ENCODE assay signal across 8 mouse cellular contexts in the genomic region with DNA sequence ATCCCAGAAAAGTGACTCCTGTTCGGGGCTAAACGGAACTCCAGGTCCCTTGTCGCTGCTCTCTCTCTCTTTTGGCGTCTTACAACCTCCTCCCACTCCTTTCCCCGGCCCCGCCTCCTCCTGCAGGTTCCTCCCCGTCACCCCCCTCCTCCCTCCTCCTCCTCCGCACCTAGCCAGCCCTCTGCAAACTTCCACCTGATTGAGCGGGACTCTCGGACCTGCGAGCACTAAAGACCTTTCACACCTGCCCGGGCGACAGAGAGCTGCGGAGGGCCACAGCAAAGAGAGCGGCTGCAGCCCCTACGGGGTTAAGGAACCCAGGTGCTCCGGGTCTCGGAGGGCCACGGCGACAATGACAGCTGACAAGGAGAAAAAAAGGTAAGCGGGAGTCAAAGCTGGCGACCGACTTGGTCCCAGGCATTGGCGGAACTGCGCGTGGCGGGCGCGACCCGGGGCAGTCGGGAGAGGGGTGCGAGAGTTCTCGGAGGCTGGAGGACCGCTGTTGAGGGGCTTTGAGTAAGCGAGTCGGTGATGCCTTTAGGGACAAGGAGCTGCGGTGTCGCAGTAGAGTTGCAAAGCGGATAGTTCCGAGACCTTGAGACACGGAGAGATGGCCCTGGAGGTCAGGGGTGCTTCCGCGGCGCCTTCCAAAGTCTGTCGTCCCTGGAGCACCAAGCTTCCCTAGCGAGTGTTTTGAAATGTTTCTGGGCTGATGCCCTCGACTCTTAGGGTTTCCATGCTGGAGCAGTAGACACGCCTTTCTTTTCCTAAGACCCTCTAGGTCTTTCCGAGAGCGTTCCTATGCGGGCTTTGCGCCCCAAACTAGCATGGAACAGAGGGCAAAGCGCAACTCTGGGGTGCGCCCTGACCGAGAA. TPM values are rescaled to one million over a fixed set of nuclear protein-coding genes. Genes with fewer than 3 reads are reported as not detected.
DNase-seq lines count a peak whose midpoint lies in the region; ATAC-seq and TF ChIP-seq lines count a peak whose summit lies in the region.

No protein-coding gene starts in this region.

- peaks cover 21% of the 10 kb centered on the region for H3K4me1 ChIP-seq in hindbrain, embryonic 14.5 days (replicated peaks; ENCODE audit: control insufficient read depth, insufficient read depth, low read length)
- peaks cover 28% of the 10 kb centered on the region for H3K4me1 ChIP-seq in liver, adult 2 months (ENCODE audit: control insufficient read depth, insufficient read depth, low read length)
- H3K4me1 ChIP-seq in midbrain, embryonic 16.5 days (ENCODE audit: control insufficient read depth, insufficient read depth, low read length) = peaks cover 15% of the 10 kb centered on the region
- H3K4me1 ChIP-seq in testis, adult 2 months (ENCODE audit: control insufficient read depth, insufficient read depth, low read length) = peaks cover 21% of the 10 kb centered on the region

- peak overlapping the region; percentile 29; the same call in 1 of the 2 replicates for H3K9ac ChIP-seq in hindbrain, embryonic 14.5 days
- peak overlapping the region; percentile 81 for H3K9ac ChIP-seq in liver, adult 2 months (ENCODE audit: low read depth, low read length)
- H3K9ac ChIP-seq in midbrain, embryonic 16.5 days (ENCODE audit: low read depth, low read length) = peak overlapping the region; percentile 39; the same call in 1 of the 2 replicates

- H3K4me2 ChIP-seq in hindbrain, embryonic 14.5 days (replicated peaks) = peak overlapping the region; percentile 82
- H3K4me2 ChIP-seq in midbrain, embryonic 16.5 days (ENCODE audit: low read length) = peak overlapping the region; percentile 97

- TF ChIP-seq POLR2A in liver, adult 2 months (IDR thresholded peaks at IDR 0.05; ENCODE audit: extremely low read depth, insufficient read depth, low read length) = peak; percentile 94
- TF ChIP-seq POLR2A in testis, adult 2 months (IDR thresholded peaks at IDR 0.05; ENCODE audit: control insufficient read depth, low read depth, low read length) = no peak

- no peak overlapping the region for H3K27ac ChIP-seq in hindbrain, embryonic 14.5 days
- peak overlapping the region; percentile 91 for H3K27ac ChIP-seq in liver, adult 2 months (replicated peaks; ENCODE audit: insufficient read depth, low read depth, low read length)
- no peak overlapping the region for H3K27ac ChIP-seq in midbrain, embryonic 16.5 days (ENCODE audit: low read length)
- H3K27ac ChIP-seq in testis, adult 2 months (ENCODE audit: control insufficient read depth, insufficient read depth, low read depth, low read length) = peak overlapping the region; percentile 72

- no peak for TF ChIP-seq CTCF in liver, adult 2 months (IDR thresholded peaks at IDR 0.05; ENCODE audit: low read depth, low read length)
- TF ChIP-seq CTCF in testis, adult 2 months (IDR thresholded peaks at IDR 0.05; ENCODE audit: control insufficient read depth, insufficient read depth, insufficient replicate concordance, low read depth, low read length) = no peak

- H3K9me3 ChIP-seq in hindbrain, embryonic 14.5 days (ENCODE audit: control insufficient read depth, low read length) = no peaks in the 10 kb centered on the region
- H3K9me3 ChIP-seq in midbrain, embryonic 16.5 days (replicated peaks; ENCODE audit: control insufficient read depth, low read length, poor library complexity, severe bottlenecking) = no peaks in the 10 kb centered on the region

- under 1% methylated on average over 55 of the region's 55 CpGs for WGBS in hindbrain, embryonic 14.5 days
- WGBS in liver, adult 2 months = under 1% methylated on average over 55 of the region's 55 CpGs
- WGBS in midbrain, embryonic 16.5 days = under 1% methylated on average over 55 of the region's 55 CpGs

- peaks cover 65% of the 10 kb centered on the region for H3K27me3 ChIP-seq in hindbrain, embryonic 14.5 days (ENCODE audit: control insufficient read depth, insufficient read depth, low read length)
- H3K27me3 ChIP-seq in liver, adult 2 months (ENCODE audit: control insufficient read depth, insufficient read depth, low read length) = no peaks in the 10 kb centered on the region
- H3K27me3 ChIP-seq in midbrain, embryonic 16.5 days (ENCODE audit: control insufficient read depth, insufficient read depth, low read depth, low read length) = peaks cover 50% of the 10 kb centered on the region
- H3K27me3 ChIP-seq in testis, adult 2 months (ENCODE audit: control insufficient read depth, insufficient read depth, low read length) = peaks cover 2% of the 10 kb centered on the region; the same call in 1 of the 2 replicates

- peak; percentile 19; the same call in 1 of the 2 replicates for ATAC-seq in hindbrain, embryonic 14.5 days (ENCODE audit: low FRiP score)
- no peak for ATAC-seq in midbrain, embryonic 16.5 days

- no peaks in the 10 kb centered on the region for H3K36me3 ChIP-seq in hindbrain, embryonic 14.5 days (replicated peaks; ENCODE audit: control insufficient read depth, insufficient read depth)
- H3K36me3 ChIP-seq in liver, adult 2 months (ENCODE audit: control insufficient read depth, insufficient read depth, low read length) = no peaks in the 10 kb centered on the region
- H3K36me3 ChIP-seq in midbrain, embryonic 16.5 days (ENCODE audit: control insufficient read depth, insufficient read depth, low read length) = no peaks in the 10 kb centered on the region
- H3K36me3 ChIP-seq in testis, adult 2 months (ENCODE audit: control insufficient read depth, insufficient read depth, low read length) = no peaks in the 10 kb centered on the region

- peaks cover 33% of the 10 kb centered on the region; the same call in 1 of the 2 replicates for H3K79me2 ChIP-seq in liver, adult 2 months (ENCODE audit: control insufficient read depth, insufficient read depth, low read length)

- peak overlapping the region; percentile 44 for H3K4me3 ChIP-seq in hindbrain, embryonic 14.5 days (replicated peaks; ENCODE audit: low read length)
- peak overlapping the region; percentile 89 for H3K4me3 ChIP-seq in liver, adult 2 months (ENCODE audit: insufficient read depth, low read depth, low read length)
- peak overlapping the region; percentile 48 for H3K4me3 ChIP-seq in midbrain, embryonic 16.5 days (ENCODE audit: low read depth, low read length)
- H3K4me3 ChIP-seq in testis, adult 2 months (ENCODE audit: control insufficient read depth, low read depth, low read length) = peak overlapping the region; percentile 83

- DNase-seq in CD4-positive, CD25-positive, alpha-beta regulatory T cell, adult 2 months (ENCODE audit: low read depth, low spot score) = peak; percentile 82
- DNase-seq in adrenal gland, adult (ENCODE audit: inconsistent age in 2 of 2, low spot score in 1 of 2) = peak; percentile 84 to 93
- DNase-seq in gastrocnemius, adult 18-20 months (ENCODE audit: low spot score) = peak; percentile 69
- no peak for DNase-seq in hindbrain, embryonic 14.5 days (ENCODE audit: low spot score)
- peak; percentile 91 for DNase-seq in liver, adult 2 months (ENCODE audit: extremely low read depth, low read depth, low spot score)
- no peak for DNase-seq in right cerebral cortex, postnatal 36 days (ENCODE audit: low spot score in 2 of 2)

RNA-seq across cellular contexts. Expression of a gene that starts 0.7 kb away (rescaled TPM):
- 100 to 1,000 TPM in 1 of 2 experiments, 10 to 100 TPM in 1; 97.7 to 101 TPM for total RNA-seq in gastrocnemius, adult 18-20 months (2021)
- 12.6 and 12.8 TPM in 2 replicates for polyA plus RNA-seq in hindbrain, embryonic 14.5 days (2014; fragmentation: Nextera tagmentation; extraction: Ambion mirVana)
- total RNA-seq in liver, adult 2 months (2014; rRNA removed) = 41.3 and 59.0 TPM in 2 replicates
- 34.8 and 39.4 TPM in 2 replicates for polyA plus RNA-seq in liver, adult 2 months (2012; rRNA removed)
- 4.8 and 5.4 TPM in 2 replicates for polyA plus RNA-seq in midbrain, embryonic 16.5 days (2015; fragmentation: Nextera tagmentation; extraction: Ambion mirVana)
- polyA plus RNA-seq in testis, adult 2 months (2012; rRNA removed) = 11.7 and 15.9 TPM in 2 replicates

Comparison
In these comparisons a context has a peak if more than half of its experiments do, and no peak if none do; other contexts are left out.
1. DNase-seq: peak in CD4-positive, CD25-positive, alpha-beta regulatory T cell, adult 2 months (single experiment), adrenal gland, adult (2 of 2), gastrocnemius, adult 18-20 months (single experiment) and liver, adult 2 months (single experiment); none in hindbrain, embryonic 14.5 days (single experiment) and right cerebral cortex, postnatal 36 days (0 of 2).
2. H3K27ac ChIP-seq: peak in liver, adult 2 months (single experiment) and testis, adult 2 months (single experiment); none in hindbrain, embryonic 14.5 days (single experiment) and midbrain, embryonic 16.5 days (single experiment).
3. H3K9ac ChIP-seq: peak in every context shown above with its lines; median percentile 81 in liver, adult 2 months; 39 in midbrain, embryonic 16.5 days; 29 in hindbrain, embryonic 14.5 days.
4. Peak in every context shown above with its lines, with median percentiles within 50 percentile points of each other: H3K4me3 ChIP-seq.